Mouse (Mus musculus) midbrain, embryonic 10.5 days (tissue): ENCODE data around the gene Plod3. TPM values are rescaled to one million over a fixed set of nuclear protein-coding genes. Genes with fewer than 3 reads are reported as not detected.

Experiments used
- DNase-seq: peaks from one replicate; pipeline ENCODE4 v3.0.0-alpha.2; 2017; ENCODE audit warnings: low spot score
- H3K27ac ChIP-seq: fragments of 300-500 bp; sonication (generic); replicated peaks from 2 replicates; pipeline ENCODE4 v1.5.1; 2016; ENCODE audit warnings: mild to moderate bottlenecking
- H3K27me3 ChIP-seq: fragments of 300-500 bp; sonication (generic); 2 replicates; pipeline ENCODE4 v1.6.1; 2016; ENCODE audit warnings: low read depth, mild to moderate bottlenecking; ENCODE audit not compliant: poor library complexity, severe bottlenecking
- H3K36me3 ChIP-seq: fragments of 300-500 bp; sonication (generic); 2 replicates; pipeline ENCODE4 v1.6.1; 2016; ENCODE audit warnings: mild to moderate bottlenecking, moderate library complexity
- H3K4me1 ChIP-seq: fragments of 300-500 bp; sonication (generic); 2 replicates; pipeline ENCODE4 v1.6.1; 2016
- H3K4me3 ChIP-seq: fragments of 300-500 bp; sonication (generic); 2 replicates; pipeline ENCODE4 v1.5.1; 2016; ENCODE audit warnings: mild to moderate bottlenecking, moderate library complexity
- H3K9me3 ChIP-seq: fragments of 300-500 bp; sonication (generic); replicated peaks from 2 replicates; pipeline ENCODE4 v1.6.1; 2016; ENCODE audit warnings: mild to moderate bottlenecking
- WGBS: fragments of 180-500 bp; shearing (Covaris S2); methylation state at CpG from one replicate; pipeline ENCODE4 v1.1.7; 2016; 5-methylcytosine and 5-hydroxymethylcytosine counted together
- polyA plus RNA-seq: library from polyadenylated mRNA; unstranded; fragments of >200 nt; fragmentation: Nextera tagmentation; extraction: Ambion mirVana; gene quantifications from 2 replicates; pipeline ENCODE4 v1.2.1, GENCODE M21; 2016

Gene Plod3
- polyA plus RNA-seq, 1 experiment from 2014 or later: 43.2 TPM

GRCm38 (mm10) chr5:136953440-136953951 lies 33.3 kb upstream of the Plod3 start:
- peak overlapping the region; percentile 90 for H3K27ac ChIP-seq
- no peaks in the 10 kb centered on the region for H3K27me3 ChIP-seq
- H3K9me3 ChIP-seq: no peaks in the 10 kb centered on the region
- H3K36me3 ChIP-seq: peaks cover 31% of the 10 kb centered on the region
- H3K4me1 ChIP-seq: peaks cover 13% of the 10 kb centered on the region
- 4% methylated on average over 12 of the region's 12 CpGs for WGBS
- H3K4me3 ChIP-seq: peak overlapping the region; percentile 84
- peak; percentile 23 for DNase-seq

GRCm38 (mm10) chr5:136955622-136956021 lies 31.2 kb upstream of the Plod3 start:
- no peaks in the 10 kb centered on the region for H3K9me3 ChIP-seq
- H3K36me3 ChIP-seq: peaks cover 43% of the 10 kb centered on the region
- peaks cover 13% of the 10 kb centered on the region for H3K4me1 ChIP-seq
- no peak overlapping the region for H3K4me3 ChIP-seq
- H3K27me3 ChIP-seq: no peaks in the 10 kb centered on the region
- H3K27ac ChIP-seq: no peak overlapping the region
- DNase-seq: no peak
- 92% methylated on average over 4 of the region's 4 CpGs for WGBS

- no peak overlapping the region for H3K27ac ChIP-seq
- peaks cover 46% of the 10 kb centered on the region for H3K36me3 ChIP-seq
- no peaks in the 10 kb centered on the region for H3K27me3 ChIP-seq
- no peak overlapping the region for H3K4me3 ChIP-seq
- H3K4me1 ChIP-seq: peaks cover 26% of the 10 kb centered on the region
- no peak for DNase-seq
- WGBS: 97% methylated on average over 1 of the region's 1 CpGs
- H3K9me3 ChIP-seq: no peaks in the 10 kb centered on the region
These were observed 29.6 kb upstream of the Plod3 start for GRCm38 (mm10) chr5:136957250-136957649.

- Histone ChIP-seq H3K4me3 (no peak overlapping the region), H3K4me1 (peaks cover 30% of the 10 kb centered on the region), H3K36me3 (peaks cover 58% of the 10 kb centered on the region), H3K9me3 (no peaks in the 10 kb centered on the region), H3K27me3 (no peaks in the 10 kb centered on the region), H3K27ac (no peak overlapping the region)
- no peak for DNase-seq
- 86% methylated on average over 5 of the region's 5 CpGs for WGBS
These were observed 27.7 kb upstream of the Plod3 start for GRCm38 (mm10) chr5:136958991-136959605.

- H3K4me3 ChIP-seq: no peak overlapping the region
- peaks cover 64% of the 10 kb centered on the region for H3K36me3 ChIP-seq
- H3K4me1 ChIP-seq: peaks cover 22% of the 10 kb centered on the region
- WGBS: 93% methylated on average over 6 of the region's 6 CpGs
- H3K27ac ChIP-seq: no peak overlapping the region
- no peak for DNase-seq
- no peaks in the 10 kb centered on the region for H3K9me3 ChIP-seq
- H3K27me3 ChIP-seq: no peaks in the 10 kb centered on the region
These were observed 26.8 kb upstream of the Plod3 start for GRCm38 (mm10) chr5:136960053-136960452.

- peaks cover 68% of the 10 kb centered on the region for H3K36me3 ChIP-seq
- 25% methylated on average over 5 of the region's 5 CpGs for WGBS
- H3K27ac ChIP-seq: peak overlapping the region; percentile 92
- H3K27me3 ChIP-seq: no peaks in the 10 kb centered on the region
- H3K9me3 ChIP-seq: no peaks in the 10 kb centered on the region
- DNase-seq: no peak
- peak overlapping the region; percentile 68 for H3K4me3 ChIP-seq
- H3K4me1 ChIP-seq: peaks cover 25% of the 10 kb centered on the region
These were observed 25.4 kb upstream of the Plod3 start for GRCm38 (mm10) chr5:136961334-136961982.

- H3K27me3 ChIP-seq: no peaks in the 10 kb centered on the region
- H3K9me3 ChIP-seq: no peaks in the 10 kb centered on the region
- peaks cover 68% of the 10 kb centered on the region for H3K36me3 ChIP-seq
- peak overlapping the region; percentile 92 for H3K27ac ChIP-seq
- DNase-seq: peak; percentile 92
- peaks cover 25% of the 10 kb centered on the region for H3K4me1 ChIP-seq
- WGBS: under 1% methylated on average over 20 of the region's 20 CpGs
- peak overlapping the region; percentile 68 for H3K4me3 ChIP-seq
These were observed 24.8 kb upstream of the Plod3 start for GRCm38 (mm10) chr5:136961983-136962461.

- Histone ChIP-seq H3K27ac (peak overlapping the region; percentile 92), H3K36me3 (peaks cover 66% of the 10 kb centered on the region), H3K4me1 (peaks cover 25% of the 10 kb centered on the region), H3K4me3 (peak overlapping the region; percentile 68), H3K27me3 (no peaks in the 10 kb centered on the region), H3K9me3 (no peaks in the 10 kb centered on the region)
- 2% methylated on average over 10 of the region's 10 CpGs for WGBS
- peak; percentile 83 for DNase-seq
These were observed 24.3 kb upstream of the Plod3 start for GRCm38 (mm10) chr5:136962501-136962900.

- Histone ChIP-seq H3K4me3 (peak overlapping the region; percentile 68), H3K27me3 (no peaks in the 10 kb centered on the region), H3K9me3 (no peaks in the 10 kb centered on the region), H3K36me3 (peaks cover 68% of the 10 kb centered on the region), H3K27ac (peak overlapping the region; percentile 92), H3K4me1 (peaks cover 25% of the 10 kb centered on the region)
- DNase-seq: no peak
- 77% methylated on average over 8 of the region's 8 CpGs for WGBS
These were observed 23.8 kb upstream of the Plod3 start for GRCm38 (mm10) chr5:136962966-136963540.

GRCm38 (mm10) chr5:136965210-136965609 lies 21.6 kb upstream of the Plod3 start:
- Histone ChIP-seq H3K36me3 (peaks cover 63% of the 10 kb centered on the region), H3K4me3 (no peak overlapping the region), H3K27me3 (no peaks in the 10 kb centered on the region), H3K27ac (no peak overlapping the region), H3K4me1 (peaks cover 25% of the 10 kb centered on the region), H3K9me3 (no peaks in the 10 kb centered on the region)
- WGBS: 92% methylated on average over 9 of the region's 9 CpGs
- no peak for DNase-seq

GRCm38 (mm10) chr5:136965686-136966085 lies 21.1 kb upstream of the Plod3 start:
- peaks cover 25% of the 10 kb centered on the region for H3K4me1 ChIP-seq
- 91% methylated on average over 8 of the region's 8 CpGs for WGBS
- H3K36me3 ChIP-seq: peaks cover 60% of the 10 kb centered on the region
- no peak overlapping the region for H3K27ac ChIP-seq
- no peak overlapping the region for H3K4me3 ChIP-seq
- H3K27me3 ChIP-seq: no peaks in the 10 kb centered on the region
- H3K9me3 ChIP-seq: no peaks in the 10 kb centered on the region
- DNase-seq: no peak

- no peaks in the 10 kb centered on the region for H3K27me3 ChIP-seq
- peak within 1 kb of the TSS; percentile 53; the same call in 1 of the 2 replicates for H3K27ac ChIP-seq
- DNase-seq: no peak
- H3K4me3 ChIP-seq: no peak within 1 kb of the TSS
- H3K36me3 ChIP-seq: peaks cover 58% of the 10 kb centered on the region
- WGBS: 78% methylated on average over 6 of the region's 6 CpGs
- H3K4me1 ChIP-seq: peaks cover 19% of the 10 kb centered on the region
- no peaks in the 10 kb centered on the region for H3K9me3 ChIP-seq
These were observed 20.5 kb upstream of the Plod3 start, which contains the start of gene Cldn15 for GRCm38 (mm10) chr5:136966331-136966730. Gene Cldn15 (plus strand): TSS chr5:136966616.
